Mouse (Mus musculus): ENCODE measurements at regions not wholly inside any gene's neighbourhood (a gene's known extent, or its start where the extent isn't known, plus 50 kb on each side); places are given as distances from the start of the nearest gene placed in this dataset.

GRCm38 (mm10) chr8:97942921-97943320 lies 1473.3 kb downstream of the Cdh8 start:
- no peak for DNase-seq (ENCODE audit: low spot score)

- peak; percentile 3 for DNase-seq (ENCODE audit: low spot score)
Measured at GRCm38 (mm10) chr8:97936836-97937235, 1479.4 kb downstream of the Cdh8 start.

Measured in layer of hippocampus, adult 11-12 months (tissue).